Mouse (Mus musculus) right cerebral cortex, adult 18-20 months (tissue): Measurements from ENCODE around the gene Fhit.

Experiments used
- DNase-seq: peaks from one replicate; pipeline ENCODE4 v3.0.0; 2022; ENCODE audit warnings: mixed read lengths

Gene Fhit

DNA sequence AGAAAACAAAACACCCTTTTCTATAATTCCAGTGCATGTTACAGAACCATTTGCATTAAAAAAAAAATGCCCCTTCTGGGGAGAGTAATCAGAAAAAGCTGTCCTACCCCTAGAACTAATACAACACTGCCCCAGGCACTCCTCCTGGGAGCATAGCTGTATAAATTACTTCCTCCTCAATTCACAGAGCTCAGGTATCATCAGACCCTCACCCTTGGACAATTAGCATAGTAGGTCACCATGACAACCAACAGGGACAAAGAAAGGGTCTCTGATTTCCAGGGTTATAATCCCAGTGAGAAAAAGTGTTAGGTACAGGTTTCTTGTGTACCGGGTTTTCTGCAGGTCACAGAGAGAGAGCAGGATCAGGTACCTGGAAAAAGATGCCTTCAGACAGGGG lies 654.3 kb downstream of the Fhit start:
- DNase-seq: no peak

DNA sequence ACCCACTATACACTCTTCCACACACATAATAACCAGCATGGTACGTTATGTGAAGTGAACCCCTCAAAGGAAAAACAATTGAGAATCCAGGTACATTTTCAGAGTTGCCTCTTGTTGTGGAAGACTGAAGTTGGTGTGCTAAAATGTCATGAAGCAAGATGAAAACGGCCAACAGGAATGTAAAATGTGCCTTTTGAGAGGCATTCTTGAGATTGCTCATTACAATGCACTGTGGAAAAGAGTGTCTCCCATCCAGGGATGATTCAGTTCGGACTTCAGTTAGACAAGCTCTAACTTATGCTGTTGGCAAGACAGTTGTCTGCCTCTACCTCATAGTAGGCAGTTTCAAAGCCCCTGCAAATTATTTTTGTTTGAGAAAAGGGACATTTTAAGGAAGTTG lies 676.0 kb downstream of the Fhit start:
- no peak for DNase-seq

GRCm38 (mm10) chr14:10482851-10483613 lies 678.8 kb downstream of the Fhit start:
- DNase-seq: peak; percentile 17

DNA sequence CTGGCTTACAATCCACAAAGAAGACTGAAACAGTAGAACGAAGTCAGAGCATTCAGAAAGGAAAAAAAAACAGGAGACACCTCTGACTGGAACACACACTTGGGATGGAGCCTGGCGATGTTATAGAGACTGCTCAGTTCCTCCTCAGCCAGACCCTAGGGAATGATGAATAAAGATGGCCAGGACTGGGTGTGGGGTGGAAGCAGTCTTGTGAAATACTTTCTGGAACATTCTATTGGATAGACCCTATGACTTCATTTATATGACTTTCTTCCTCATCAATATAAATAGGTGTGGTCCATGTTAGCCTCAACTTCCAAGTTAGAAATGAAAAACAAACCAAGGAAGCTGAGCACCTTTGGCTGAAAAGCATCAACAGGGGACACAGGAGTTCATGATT lies 680.5 kb downstream of the Fhit start:
- DNase-seq: no peak

- no peak for DNase-seq
These were observed 681.2 kb downstream of the Fhit start for GRCm38 (mm10) chr14:10480681-10481080.

- no peak for DNase-seq
These were observed 708.6 kb downstream of the Fhit start for GRCm38 (mm10) chr14:10453001-10453861.

DNA sequence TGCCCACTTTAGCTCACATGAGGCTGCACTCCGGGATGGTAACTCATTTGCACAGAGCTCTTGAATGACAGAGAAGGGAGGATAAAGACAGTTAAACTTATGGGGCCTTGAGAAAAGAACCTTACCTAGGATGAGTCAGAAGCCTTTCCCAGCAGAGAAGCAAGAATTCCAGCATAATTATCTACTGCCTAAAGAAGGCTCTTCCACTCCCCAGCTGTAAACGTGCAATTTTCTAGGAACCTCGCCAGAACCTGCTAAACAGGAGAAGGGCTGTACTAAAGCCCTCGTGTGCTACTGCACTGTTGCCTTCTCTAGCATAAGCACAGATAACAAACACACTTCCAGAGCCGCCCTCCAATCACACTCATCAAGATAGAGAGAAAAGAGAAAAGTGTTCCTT lies 709.6 kb downstream of the Fhit start:
- no peak for DNase-seq

- no peak for DNase-seq
These were observed 716.5 kb downstream of the Fhit start for GRCm38 (mm10) chr14:10445360-10445759.

GRCm38 (mm10) chr14:10439007-10439749 lies 722.7 kb downstream of the Fhit start:
- DNase-seq: no peak

DNA sequence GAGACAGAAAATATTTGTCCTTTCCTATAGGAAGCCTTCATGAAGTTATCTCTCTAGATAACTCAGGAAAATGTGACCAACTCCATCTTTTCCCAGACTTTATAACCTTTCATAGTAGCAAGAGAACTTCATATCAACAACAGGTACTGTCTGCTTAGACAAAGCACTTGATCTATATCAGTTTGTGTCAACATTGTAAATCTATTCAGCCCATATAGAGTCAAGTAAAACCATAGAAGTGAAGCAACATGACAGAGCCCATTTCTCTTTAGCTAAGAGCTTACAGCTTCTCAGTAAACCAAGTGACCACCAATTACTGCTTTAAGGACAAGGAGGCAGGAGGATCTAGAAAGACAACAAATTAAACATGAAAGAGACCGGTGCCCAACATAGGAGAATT lies 725.6 kb downstream of the Fhit start:
- DNase-seq: no peak

GRCm38 (mm10) chr14:10432502-10432901 lies 729.3 kb downstream of the Fhit start:
- DNase-seq: no peak

- no peak for DNase-seq
These were observed 731.3 kb downstream of the Fhit start for GRCm38 (mm10) chr14:10430396-10431000.

- no peak for DNase-seq
These were observed 738.3 kb downstream of the Fhit start for GRCm38 (mm10) chr14:10423499-10423898.

DNA sequence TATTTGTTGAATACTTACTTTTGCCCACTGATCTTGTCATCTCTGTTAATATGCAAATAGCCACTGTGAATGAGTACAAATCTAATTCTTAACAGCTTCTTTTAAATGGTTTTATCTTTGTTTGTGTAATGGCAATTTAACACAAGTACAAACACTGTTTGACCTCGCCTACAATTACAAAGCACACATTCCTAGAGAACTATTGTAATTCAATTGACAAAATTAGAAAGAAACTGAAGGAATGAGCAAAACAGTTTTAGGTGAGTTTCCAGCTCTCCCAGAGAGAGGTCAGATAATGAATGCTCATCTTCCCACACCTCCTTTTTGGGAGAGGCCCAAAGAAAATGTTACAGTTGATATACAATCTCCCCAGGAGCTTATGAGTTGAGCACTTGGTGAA lies 739.6 kb downstream of the Fhit start:
- DNase-seq: no peak

GRCm38 (mm10) chr14:10415068-10415467 lies 746.8 kb downstream of the Fhit start:
- no peak for DNase-seq

DNA sequence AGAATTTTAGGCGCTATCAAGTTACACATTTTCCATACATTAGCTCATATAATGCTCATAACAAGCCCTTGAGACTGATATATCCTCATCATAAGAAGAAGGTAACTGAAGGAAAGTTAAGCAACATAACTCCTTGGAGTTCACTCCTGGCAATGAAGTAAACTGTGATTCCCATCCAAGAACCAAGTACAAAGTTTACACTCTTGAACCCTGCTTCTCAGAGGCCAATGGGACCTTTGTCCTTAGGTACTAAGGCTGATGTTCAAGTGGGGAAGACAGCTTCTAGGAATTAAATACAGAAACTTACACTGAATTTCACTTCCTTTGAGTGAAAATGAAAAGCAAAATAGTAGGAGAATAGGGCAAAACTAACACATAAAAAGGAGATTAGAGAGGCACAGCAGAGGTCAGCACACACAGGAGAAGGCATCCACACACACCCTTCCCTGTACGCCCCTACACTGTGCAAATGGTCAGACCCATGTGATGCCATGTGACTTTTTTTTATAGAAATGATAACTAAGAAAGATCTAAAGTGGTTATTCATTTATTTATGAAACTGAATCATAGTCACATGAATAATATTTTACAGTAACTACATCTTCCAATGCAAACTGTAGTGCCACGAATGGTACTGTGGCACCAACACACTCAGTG lies 752.4 kb downstream of the Fhit start:
- DNase-seq: no peak

- DNase-seq: no peak
These were observed 756.5 kb downstream of the Fhit start for GRCm38 (mm10) chr14:10405346-10405745.

DNA sequence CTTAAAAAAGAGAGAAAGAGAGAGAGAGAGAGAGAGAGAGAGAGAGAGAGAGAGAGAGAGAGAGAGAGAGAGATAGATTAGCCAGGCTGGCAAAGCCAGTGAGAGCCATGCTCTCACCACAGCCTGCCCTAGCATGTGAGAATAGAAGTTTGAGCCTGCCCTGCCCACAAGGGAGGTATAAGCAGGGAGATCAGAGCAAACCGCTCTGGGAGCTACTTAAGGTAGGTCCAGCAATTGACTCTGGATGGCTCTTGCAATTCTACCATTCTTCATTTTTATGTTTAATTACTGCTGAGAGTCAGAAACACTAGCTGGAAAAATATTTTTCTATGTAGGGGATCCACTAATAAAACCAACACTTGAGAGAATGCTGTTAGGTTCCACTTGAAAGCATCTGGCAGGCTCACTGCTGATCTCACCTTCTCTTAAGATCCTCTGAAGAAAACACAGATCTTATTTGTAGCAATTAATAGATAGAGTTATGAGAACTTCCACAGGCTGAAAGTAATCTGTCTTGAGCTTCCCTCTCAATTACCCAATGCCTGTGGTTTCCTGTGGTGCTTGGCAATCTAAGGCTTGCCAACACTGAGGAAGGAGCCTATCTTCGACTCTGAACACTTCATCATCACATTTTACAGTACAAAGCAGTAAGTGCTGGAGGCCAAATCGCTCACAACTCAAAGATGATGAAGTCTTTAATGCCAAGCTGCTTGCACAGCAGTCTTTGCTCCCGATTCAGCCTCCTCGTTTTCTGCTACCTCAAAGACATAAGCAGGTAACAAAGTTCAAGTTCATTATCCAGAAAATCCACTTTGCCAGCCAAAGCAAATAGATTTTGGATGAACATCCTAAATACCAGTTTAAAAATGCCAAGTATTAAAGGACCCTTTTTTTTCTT lies 793.8 kb downstream of the Fhit start:
- no peak for DNase-seq

DNA sequence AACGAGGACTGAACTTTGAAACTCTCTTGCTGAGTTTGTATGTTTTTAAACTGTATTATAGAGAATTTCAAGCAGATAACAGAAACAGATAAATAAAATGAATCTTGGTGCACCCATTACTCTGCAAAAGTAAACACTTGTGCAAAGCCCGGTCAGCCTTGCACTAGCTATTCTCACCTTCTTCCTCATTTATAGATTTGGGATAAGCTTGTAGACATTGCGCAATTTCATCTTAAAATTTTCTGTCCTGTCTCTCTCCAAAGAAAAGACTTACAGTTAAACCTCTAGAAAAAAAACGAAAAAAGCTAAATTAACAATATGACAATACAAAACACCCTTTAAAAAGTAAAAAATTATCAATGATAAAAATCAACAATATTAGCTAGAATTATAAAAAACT lies 795.0 kb downstream of the Fhit start:
- no peak for DNase-seq

DNA sequence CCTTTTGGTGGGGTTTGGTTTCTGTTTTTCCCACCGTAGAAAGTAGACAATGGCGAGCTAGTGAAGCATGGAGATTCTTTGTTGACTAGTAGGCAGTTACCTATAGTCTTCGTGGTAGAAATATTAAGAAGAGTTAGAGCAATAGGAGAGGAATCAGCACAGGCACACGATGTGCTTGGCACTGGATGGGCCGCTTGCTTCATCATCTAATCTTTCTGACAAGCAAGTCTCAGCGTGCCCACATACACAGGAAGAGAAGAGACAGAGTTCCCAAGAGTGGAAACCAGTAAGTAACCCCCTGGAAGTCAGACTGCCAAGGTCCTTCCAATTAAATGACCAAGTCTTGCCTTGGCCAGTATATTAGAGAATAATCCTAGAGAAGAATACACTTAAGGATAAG lies 797.6 kb downstream of the Fhit start:
- no peak for DNase-seq

DNA sequence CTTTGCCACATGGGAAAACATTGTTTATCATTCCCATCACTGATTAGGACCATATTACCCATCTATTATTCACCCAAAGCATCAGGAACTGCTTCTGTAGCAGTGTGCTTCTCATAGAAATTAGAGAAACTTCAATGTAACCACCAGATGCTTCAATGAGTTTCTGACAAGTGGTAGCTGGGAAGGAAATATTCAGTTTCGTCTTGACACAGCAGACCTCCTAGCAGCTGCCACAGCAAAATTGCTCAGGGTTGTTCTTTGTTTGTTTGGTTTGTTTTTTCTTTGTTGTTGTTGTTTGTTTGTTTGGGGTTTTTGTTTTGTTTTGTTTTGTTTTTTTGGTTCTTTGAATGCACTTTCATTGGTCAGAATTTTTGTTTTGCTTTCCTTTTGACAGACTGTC lies 798.5 kb downstream of the Fhit start:
- no peak for DNase-seq
